Mouse (Mus musculus): ENCODE measurements around the gene Chmp2a. TPM values are rescaled to one million over a fixed set of nuclear protein-coding genes. Genes with fewer than 3 reads are reported as not detected.

Gene Chmp2a
- total RNA-seq, 4 experiments from 2014 or later, result 85.5 to 101 (median 92.9) TPM

DNA sequence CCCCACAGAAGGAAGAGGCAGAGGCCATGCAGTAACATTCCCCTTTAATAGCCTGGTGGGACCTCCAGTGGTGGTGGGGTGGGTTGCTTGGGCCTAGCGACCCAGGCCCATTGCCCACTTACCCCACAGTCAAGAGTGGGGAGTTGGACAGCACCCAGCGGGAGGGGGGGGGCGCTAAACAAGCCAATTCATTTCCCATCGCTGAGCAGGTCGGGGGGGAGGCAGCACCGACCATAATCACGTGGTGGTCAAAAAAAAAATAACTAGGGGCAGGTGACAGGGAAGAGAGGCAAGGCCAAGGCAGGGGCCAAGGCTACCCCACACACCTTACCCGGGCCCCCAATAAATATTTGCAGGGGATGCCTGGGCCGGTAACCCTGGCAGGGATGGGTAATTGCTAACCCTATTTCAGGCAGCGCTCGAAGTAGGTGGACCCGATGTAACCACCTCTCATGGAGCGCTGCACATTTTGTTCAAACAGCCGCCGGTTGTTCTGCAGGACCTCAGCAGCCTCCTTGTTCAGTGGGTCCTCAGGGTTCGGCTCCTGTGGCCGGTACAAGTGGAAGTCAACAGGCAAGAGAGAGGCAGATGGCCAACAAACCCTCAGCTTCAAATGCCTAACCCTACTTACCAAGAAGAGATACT is 726 bp upstream of the Chmp2a start:
- DNase-seq (ENCODE audit: low spot score in 2 of 2), result no peak

DNA sequence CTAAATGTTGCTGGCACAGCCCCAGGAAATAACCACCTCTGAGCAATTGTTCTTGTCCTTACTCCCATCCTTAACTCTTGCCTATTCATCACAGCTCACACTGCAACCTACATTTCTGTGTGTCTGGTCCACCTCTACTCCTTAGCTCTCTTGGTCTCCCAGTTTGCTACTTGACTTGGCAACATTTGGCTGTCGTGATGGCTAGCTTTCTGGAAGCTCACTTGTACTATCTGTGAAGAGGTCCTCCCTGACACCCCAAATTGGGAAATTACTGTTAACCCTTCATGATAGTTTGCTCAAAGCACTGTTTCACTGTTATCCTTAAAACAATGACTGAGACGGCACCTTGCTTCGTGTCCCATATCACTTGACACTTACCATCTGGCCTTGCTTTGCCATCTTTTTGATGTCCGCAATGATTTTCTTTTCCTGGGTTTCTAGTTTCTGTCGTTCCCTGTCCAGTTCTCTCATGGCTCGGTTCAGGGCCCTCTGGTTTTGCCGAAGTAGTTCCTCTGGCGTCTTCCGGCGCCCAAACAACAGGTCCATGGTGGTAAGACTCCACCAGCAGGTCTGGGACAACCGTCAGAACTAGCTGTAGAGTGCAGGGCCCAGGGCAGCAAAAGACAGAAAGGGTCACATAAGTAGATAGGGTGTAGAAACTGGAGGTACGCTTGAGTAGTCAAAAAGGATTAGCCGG is 1.0 kb downstream of the Chmp2a start:
- no peak for DNase-seq (ENCODE audit: low spot score in 2 of 2)

DNA sequence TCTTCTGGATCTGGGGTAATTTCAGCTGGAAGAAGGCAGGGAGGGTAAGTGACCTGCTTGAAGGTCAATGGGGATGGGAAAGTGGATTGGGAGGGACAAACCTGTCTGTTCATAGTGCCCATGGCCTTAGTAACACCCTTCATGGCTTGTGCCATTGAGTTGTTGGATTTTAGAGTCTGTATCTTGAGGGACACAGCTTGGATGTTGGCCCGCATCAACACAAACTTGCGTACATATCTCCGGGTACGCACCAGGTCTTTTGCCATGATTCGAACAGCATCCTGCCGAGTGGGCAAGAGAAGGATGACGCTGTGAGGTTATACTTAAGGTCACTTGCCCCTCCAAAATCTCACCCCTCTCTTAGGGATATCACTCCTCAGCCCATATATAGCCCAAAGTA is 2.1 kb downstream of the Chmp2a start:
- no peak for DNase-seq (ENCODE audit: low spot score in 2 of 2)

DNA sequence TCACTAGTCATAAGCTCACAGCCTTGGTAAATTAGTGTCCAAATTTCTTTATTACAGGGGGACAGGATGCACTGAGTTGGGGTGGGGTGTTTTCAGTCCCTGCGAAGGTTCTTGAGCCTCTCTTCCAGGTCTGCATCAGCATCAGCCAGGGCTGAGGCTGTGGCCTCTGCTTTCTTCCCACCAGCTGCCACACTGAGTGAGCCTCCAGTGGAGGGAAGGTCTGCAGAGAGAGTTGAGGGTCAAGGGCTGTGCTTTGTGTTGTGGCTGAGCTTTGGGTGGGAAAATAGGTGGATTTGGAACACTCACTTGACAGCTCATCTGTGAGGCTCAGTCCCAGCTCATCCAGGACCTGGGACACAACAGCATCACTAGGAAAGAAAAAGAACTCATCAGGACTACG is 2.6 kb downstream of the Chmp2a start:
- DNase-seq (ENCODE audit: low spot score in 2 of 2), result no peak

DNA sequence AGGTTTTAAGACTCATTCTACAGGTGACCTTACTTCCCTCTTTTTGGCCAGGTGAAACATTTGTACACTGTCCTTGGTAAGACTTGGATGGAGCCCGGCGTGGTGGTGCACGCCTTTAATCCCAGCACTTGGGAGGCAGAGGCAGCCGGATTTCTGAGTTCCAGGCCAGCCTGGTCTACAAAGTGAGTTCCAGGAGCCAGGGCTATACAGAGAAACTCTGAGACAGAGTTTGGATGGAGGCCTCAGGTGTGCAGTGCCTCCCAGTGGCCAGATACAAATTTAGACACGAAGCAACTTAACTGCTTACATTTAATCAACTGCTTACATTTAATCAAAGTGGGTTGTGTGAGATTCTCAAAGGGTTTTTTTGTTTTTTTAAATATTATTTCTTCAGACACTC is 3.5 kb downstream of the Chmp2a start:
- no peak for DNase-seq (ENCODE audit: low spot score in 2 of 2)

DNA sequence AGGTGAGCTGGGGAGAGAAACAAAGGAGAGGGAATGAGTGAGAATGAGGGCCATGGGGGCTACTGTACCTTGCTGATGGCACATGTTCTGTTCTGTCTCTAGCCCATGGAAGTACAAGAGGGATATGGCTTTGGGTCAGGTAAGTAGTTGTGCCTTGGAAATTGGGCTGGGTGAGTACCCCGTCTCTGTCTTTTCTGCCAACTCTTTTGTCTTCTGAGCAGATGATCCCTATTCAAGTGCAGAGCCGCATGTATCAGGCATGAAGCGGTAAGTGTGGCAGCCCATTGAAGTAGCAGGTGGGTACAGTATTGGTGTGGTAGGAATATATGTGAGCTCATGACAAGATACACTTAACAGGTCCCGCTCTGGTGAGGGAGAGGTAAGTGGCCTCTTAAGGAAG is 5.6 kb downstream of the Chmp2a start:
- DNase-seq (ENCODE audit: low spot score in 2 of 2), result no peak

DNA sequence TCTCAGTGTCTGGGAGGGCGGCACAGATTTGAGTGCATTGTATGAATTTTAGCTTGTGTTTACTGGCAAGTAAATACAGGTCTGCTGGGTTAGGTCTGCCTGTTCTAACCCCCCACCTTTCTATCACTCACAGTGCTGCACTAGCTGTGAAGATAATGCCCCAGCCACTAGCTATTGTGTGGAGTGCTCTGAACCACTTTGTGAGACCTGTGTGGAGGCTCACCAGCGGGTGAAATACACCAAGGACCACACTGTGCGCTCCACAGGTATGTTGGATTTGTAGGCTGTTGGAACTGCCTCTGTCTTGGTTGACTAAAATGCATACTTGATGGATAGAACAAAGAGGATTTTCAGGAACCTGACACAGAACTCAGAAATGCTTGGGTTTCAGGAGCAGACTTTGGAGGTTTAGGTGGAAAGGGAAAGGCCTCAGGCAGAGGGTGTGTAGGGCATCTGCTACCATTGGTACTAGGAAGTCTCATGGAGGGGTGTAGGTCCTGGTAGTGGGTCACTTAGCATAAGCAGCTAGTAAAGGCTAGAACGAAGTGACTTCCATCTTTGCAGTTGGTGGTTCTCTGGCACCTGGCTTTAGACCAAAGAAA is 9.0 kb downstream of the Chmp2a start:
- no peak for DNase-seq (ENCODE audit: low spot score in 2 of 2)

DNA sequence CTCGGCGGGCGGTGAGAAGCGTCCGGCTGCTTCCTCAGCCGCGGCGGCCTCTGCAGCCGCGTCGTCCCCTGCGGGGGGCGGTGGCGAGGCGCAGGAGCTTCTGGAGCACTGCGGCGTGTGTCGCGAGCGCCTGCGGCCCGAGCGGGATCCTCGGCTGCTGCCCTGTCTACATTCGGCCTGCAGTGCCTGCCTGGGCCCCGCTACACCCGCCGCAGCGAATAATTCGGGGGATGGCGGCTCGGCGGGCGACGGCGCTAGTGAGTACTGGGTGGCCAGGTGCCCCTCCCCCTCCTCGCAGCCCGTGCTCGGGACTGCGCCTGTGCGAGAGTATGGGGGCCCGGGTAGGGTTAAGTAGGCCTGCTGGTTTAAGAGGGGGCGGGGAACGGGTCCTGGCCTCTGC is 9.8 kb downstream of the Chmp2a start:
- peak; percentile 41 to 56 for DNase-seq (ENCODE audit: low spot score in 2 of 2)

DNA sequence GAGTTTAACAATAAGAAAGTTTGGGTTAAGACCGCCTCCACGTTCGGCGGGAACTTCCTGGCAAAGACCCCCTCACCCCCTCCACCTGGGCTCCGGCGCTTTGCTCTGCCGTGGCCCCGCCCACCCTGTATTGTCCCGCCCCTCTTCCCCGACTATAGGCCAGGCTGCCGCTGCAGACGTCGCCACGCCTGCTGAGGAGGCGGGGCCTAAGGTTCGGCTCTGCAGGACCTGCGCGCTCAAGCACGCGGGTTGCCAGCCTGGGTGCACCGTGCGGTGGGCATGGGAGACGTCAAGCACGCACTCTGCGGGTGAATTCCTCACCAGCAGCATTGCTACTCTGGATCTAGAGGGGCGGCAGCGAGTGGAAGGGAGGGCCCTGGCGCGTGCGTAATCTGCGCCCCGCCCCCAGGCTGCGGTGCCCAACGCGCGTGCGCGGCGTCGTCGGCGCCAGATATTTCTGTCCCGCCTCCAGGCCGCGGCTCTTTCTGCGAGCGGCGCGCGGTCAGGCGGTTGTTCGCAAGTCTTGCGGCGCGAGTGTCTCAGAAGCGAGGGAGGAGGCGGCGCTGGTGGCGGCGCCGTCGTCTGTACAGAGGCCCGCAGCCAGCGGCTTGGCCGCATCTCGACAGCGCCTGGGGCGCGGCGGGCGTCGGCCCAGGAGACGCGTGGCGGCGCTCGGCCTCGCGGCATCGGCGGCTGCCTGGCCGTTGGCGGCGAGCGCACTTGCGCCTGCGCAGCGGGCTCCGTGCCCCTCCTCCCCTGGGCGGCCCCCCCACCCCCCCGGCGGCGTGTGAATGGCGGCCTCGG is 10.5 kb downstream of the Chmp2a start:
- peak; percentile 90 to 91 for DNase-seq (ENCODE audit: low spot score in 2 of 2)

DNA sequence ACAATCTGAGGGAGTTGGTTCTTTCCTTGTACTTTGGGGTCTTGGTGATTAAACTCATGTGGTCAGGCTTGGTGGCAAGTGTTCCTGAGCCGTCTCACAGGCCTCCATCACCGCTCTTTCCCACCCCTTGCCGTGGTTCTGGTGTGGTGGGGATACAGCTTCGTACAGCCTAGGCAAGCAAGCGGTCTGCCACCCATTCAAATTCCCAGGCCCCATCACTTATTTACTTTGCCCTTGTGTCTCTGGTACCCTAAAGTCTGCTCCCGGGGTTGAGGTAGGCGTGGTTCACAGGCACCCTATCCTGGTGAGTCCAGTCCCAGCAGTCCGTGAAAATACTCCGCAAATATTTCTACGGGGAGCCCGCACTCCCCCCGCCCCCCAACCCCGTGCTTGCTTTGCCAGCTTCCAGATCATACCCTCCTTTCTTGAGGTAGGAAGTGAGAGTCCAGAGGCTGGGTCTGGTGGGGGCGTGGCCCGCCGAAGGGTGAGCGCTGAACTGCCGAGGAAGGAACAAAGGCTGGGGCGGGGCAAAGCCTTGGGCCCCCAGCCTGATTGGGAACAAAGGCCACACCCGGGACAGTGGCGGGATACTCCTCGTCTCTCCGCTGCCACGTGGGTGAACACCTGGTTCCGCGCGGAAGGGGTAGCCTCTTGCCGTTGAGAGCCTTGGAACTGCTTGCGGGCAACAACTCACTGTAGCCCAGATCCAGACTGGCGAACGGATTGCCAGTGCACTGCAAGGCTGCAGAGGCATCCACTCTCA is 11.7 kb downstream of the Chmp2a start:
- DNase-seq (ENCODE audit: low spot score in 2 of 2), result peak in 1 of 2 experiments; percentile 37

DNA sequence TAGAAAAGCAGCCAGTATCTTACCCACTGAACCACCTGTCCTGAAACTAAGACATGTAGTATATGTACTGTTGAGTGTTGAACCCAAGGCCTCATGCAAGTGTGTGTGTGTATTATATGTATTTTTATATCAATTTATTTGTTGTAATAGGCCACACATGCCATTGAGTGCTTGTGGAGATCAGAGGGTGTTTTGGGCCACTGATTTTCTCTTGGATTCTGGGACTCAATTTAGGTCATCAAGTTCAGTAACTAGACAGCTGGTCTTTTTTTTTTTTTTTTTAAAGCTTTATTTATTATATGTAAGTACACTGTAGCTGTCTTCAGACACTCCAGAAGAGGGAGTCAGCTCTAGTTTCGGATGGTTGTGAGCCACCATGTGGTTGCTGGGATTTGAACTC is 19.4 kb downstream of the Chmp2a start:
- no peak for DNase-seq (ENCODE audit: low spot score in 2 of 2)

DNA sequence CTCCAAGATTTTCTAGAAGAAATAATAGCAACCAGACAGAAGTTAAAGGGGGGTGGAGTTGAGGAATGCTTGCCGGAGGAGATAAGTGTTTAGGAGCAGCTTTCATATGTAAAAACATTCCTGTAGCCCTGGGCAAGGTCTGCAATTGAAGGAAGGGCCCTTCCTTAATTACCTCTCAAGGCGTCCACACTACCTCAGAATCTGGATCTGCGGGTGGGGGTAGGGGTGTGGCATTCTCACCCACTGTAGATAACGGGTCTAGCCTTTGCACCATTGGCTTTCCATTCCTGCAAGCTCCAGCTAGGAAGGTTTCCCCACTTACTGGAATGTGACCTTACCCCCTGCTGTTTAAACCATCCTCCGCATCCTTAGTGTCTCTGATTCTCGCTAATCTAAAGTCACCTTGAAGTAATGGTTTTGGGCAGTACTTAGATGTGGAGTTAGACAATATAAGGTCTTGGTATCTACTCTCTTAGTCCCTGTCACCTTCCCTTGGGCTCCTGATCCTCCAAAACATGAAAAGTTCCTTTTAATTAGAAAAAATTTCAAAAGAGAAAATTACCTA is 20.2 kb downstream of the Chmp2a start:
- DNase-seq (ENCODE audit: low spot score in 2 of 2), result no peak

DNA sequence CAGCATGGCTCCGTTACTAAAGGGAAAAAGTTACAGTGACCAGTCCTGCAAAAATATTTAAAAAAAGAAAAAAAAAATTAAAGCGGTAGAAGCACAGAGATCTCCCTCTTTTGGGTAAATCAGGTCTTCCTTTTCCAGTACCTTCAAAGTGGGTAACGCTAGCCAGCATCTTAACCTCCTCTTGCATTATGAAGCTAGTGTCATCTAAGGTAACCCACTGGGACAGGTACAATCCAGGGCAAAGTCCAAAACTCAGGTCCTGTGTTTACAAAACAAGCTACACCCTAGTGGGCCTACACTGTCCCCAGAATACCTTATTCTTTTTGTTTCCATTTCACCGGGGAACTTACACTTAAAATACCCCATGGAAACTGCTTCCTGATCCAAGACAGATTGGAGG is 20.9 kb downstream of the Chmp2a start:
- DNase-seq (ENCODE audit: low spot score in 2 of 2), result no peak

DNA sequence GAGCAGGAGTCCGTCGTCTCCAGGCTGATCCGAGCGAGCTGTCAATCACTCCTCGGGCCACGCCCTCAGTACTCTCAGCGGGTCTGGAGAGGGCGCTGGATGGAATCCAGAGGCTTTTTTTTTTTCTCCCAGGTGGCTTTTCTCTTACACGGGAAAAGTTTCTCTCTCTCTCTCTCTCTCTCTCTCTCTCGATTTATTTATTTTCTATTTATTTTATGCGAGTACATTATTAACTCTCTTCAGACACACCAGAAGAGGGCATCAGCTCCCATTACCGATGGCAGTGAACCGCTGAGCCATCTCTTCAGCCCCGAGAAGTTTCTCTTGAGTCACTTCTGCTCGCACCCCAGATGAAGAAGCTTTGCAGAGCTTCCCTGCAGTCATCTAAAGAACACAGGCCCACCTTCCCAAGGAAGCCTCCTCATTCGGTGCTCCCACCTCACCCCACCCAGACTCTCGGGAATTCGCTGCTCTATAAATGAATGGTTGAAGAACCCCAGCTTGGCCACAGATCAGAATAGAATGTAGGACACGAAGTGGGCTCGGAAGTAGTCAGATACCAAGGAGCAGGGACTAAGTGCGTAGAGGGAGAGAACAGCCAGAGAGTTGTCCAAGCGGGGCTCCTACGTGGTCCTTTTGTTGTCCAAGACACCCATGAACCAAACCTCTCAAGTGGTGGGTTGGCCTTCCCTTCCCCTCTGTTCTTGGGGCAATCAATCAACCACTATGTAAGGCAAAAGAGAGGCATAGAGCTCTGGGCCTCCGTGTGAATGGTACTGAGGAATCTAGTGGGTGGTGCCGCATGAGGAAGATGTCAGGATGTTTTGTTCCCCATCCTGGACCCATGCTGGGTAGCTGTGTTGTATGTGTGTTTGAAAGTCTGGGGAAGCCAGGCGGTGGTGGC is 24.4 kb downstream of the Chmp2a start, which contains the start of gene Zbtb45:
TSS of gene Zbtb45 (minus strand) at position 30 of the 904 bp plus-strand sequence.
- DNase-seq (ENCODE audit: low spot score in 2 of 2), result no peak

DNA sequence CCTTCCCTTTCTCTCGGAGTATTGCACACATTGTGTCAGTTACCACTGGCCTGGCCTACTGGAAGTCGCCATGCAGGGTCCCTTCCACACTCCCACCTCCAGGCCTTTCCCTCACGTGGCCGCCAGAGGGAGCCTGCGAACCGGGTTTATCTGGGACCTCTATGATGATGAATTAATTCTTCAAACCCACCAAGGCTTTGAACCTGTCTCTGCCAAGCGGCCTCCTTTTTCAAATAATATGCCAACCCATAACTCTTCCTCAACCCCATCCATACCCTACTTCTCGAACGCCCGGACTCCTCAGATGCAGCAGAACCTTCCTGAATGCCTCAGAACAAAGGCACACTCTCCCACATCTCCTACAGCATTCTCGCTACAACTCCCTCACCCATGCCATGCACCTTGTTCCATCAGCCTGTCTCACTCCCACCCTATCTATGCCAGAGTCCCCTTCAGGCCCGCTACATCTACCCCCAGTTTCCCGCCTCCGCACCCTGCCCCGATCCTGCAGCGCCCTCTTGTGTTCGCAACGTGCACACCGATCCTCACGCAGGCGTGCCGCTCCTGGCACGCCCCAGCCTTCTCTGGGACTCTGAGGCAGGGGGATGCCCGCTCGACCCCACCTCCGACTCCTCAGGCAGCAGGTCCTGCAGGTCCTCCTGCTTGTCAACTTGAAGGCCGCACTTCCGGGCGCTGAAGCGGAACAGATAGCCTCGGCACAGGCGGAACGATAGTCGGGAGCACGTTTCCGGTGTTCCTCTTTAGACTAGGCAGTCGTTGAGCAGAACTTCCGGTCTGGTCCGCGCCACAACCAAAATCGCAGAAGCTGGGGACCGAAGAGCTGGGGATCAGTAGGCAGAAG is 25.2 kb downstream of the Chmp2a start:
- DNase-seq (ENCODE audit: low spot score in 2 of 2), result peak; percentile 89

DNA sequence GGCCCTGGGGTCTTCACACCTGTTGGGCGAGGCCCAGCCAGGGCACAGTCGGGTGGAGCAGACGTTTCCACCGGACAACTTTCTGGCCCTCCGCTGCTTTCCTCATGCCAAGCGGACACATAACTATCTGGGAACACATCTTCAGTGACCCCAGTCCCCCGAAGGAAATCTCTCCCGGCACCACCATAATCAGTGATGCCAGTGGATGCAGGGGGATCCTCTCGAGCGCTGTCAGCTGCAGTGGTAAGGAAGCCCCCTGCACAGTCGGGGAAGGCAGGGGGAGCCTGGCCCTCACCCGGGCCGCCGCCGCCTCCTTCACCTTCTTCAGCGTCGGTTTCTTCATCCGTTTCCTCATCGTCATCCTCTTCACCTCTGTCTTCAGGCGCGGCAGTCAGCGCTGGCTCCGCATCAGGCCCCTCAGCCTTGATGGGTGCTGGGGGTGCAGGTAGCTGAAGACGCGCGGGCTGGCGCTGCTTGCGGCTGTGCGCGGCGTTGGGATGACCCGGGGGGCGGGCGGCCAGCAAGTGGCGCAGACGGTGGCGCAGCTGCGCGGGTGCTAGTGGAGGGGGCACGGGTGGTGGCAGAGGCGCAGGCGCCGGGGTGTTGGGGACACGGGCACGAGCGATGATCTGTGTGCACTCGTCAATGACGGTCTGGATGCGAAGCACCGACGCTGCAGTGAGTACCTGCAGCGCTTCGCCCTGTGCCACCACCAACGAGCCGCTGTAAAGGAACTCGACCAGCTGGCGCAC is 27.1 kb downstream of the Chmp2a start:
- DNase-seq (ENCODE audit: low spot score in 2 of 2), result no peak

DNA sequence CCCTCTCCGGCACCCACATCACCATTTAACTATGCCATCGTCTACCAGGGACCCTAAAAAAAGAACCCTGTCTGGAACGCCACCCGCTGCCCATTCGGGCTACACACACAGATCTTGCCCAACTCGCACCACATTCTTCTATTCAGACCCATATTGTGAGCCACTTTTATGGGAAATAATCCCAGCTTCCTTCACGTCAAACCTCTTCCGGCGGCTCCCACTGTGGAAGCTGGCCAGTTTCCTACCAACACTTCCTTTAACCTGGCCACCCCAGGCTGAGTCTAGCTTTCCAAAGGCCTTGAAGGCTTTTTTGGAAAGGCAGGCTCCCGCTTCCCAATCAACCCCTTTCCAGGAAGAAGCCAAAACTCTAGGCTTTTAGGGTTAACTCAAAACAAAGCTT is 28.1 kb downstream of the Chmp2a start:
- DNase-seq (ENCODE audit: low spot score in 2 of 2), result no peak

DNA sequence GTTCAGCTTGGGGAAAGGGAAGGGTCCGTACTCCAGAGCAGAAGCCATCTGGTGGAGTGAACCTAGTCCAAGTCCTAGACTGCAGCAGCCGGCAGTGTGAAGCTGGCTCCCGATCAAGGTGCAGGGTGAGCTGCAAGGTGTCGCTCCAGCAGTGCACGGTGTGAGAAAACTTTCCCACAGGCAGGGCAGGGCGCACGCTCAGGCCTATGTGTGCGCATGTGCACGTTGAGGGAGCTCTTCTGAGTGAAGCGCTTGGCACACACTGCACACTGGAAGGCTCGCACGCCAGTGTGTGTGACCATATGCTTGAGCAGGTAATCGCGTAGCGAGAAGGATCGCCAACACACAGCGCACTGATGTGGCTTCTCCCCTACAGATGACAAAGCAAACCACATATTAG is 28.6 kb downstream of the Chmp2a start:
- no peak for DNase-seq (ENCODE audit: low spot score in 2 of 2)

Data from gastrocnemius, adult 8-10 months (tissue).